Mouse (Mus musculus) myocyte (in vitro differentiated cells): ENCODE data around the gene Tnnt2. TPM values are rescaled to one million over a fixed set of nuclear protein-coding genes. Genes with fewer than 3 reads are reported as not detected.

ENCODE experiments used
- H3K27me3 ChIP-seq: one replicate; pipeline ENCODE4 v1.6.1; 2011; ENCODE audit not compliant: control insufficient read depth, insufficient read depth, insufficient read length
- H3K36me3 ChIP-seq: one replicate; pipeline ENCODE4 v1.6.1; 2011; ENCODE audit not compliant: control insufficient read depth, insufficient read depth
- H3K4me2 ChIP-seq: one replicate; pipeline ENCODE4 v1.6.1; 2011; ENCODE audit warnings: low read depth, control low read depth
- H3K4me3 ChIP-seq: one replicate; pipeline ENCODE4 v1.5.1; 2011; ENCODE audit warnings: mild to moderate bottlenecking, control low read depth, moderate library complexity
- H3K79me2 ChIP-seq: one replicate; pipeline ENCODE4 v1.6.1; 2011; ENCODE audit not compliant: control insufficient read depth, insufficient read depth
- H3ac ChIP-seq: one replicate; pipeline ENCODE4 v1.6.1; 2011; ENCODE audit not compliant: control insufficient read depth, insufficient read length
- CEBPB ChIP-seq: IDR thresholded peaks from 2 replicates; pipeline ENCODE4 v1.6.1; 2011; ENCODE audit warnings: mild to moderate bottlenecking, moderate library complexity; ENCODE audit not compliant: poor library complexity, insufficient read depth, severe bottlenecking
- E2F4 ChIP-seq: IDR thresholded peaks from one replicate; pipeline ENCODE4 v1.6.1; 2011; ENCODE audit warnings: mild to moderate bottlenecking, control low read depth, moderate library complexity; ENCODE audit not compliant: insufficient read depth
- MAX ChIP-seq: IDR thresholded peaks from one replicate; pipeline ENCODE4 v1.6.1; 2011; ENCODE audit warnings: low read depth, mild to moderate bottlenecking, control low read depth
- MYOD1 ChIP-seq, 3 experiments: IDR thresholded peaks; one replicate each; pipeline ENCODE4 v1.6.1; 2011; ENCODE audit warnings: control low read depth in 2 of 3, low read depth in 2 of 3, mild to moderate bottlenecking in 2 of 3, moderate library complexity in 1 of 3; ENCODE audit not compliant: insufficient read length in 2 of 3, control insufficient read depth in 1 of 3
- MYOG ChIP-seq, 3 experiments: IDR thresholded peaks; one replicate each; pipeline ENCODE4 v1.6.1; 2011; ENCODE audit warnings: control low read depth in 2 of 3, low read depth in 2 of 3, mild to moderate bottlenecking in 2 of 3; ENCODE audit not compliant: insufficient read length in 2 of 3, control insufficient read depth in 1 of 3, insufficient read depth in 1 of 3
- POLR2A ChIP-seq: IDR thresholded peaks from one replicate; pipeline ENCODE4 v1.6.1; 2011; ENCODE audit warnings: low read depth, mild to moderate bottlenecking, control low read depth, moderate library complexity; ENCODE audit not compliant: insufficient read length
- POLR2AphosphoS2 ChIP-seq: IDR thresholded peaks from one replicate; pipeline ENCODE4 v1.6.1; 2011; ENCODE audit warnings: low read depth, control low read depth; ENCODE audit not compliant: insufficient read length
- REST ChIP-seq: IDR thresholded peaks from one replicate; pipeline ENCODE4 v1.6.1; 2011; ENCODE audit warnings: mild to moderate bottlenecking, control low read depth, moderate library complexity; ENCODE audit not compliant: insufficient read depth, insufficient read length
- SRF ChIP-seq: IDR thresholded peaks from one replicate; pipeline ENCODE4 v1.6.1; 2011; ENCODE audit warnings: low read depth; ENCODE audit not compliant: control insufficient read depth, insufficient read length
- TCF12 ChIP-seq: IDR thresholded peaks from one replicate; pipeline ENCODE4 v1.6.1; 2011; ENCODE audit warnings: mild to moderate bottlenecking, control low read depth; ENCODE audit not compliant: poor library complexity, insufficient read depth, severe bottlenecking
- TCF3 ChIP-seq: IDR thresholded peaks from one replicate; pipeline ENCODE4 v1.6.1; 2011; ENCODE audit warnings: low read depth, control low read depth; ENCODE audit not compliant: insufficient read length
- USF1 ChIP-seq: IDR thresholded peaks from one replicate; pipeline ENCODE4 v1.6.1; 2011; ENCODE audit warnings: low read depth, mild to moderate bottlenecking, control low read depth, moderate library complexity
- polyA plus RNA-seq: library from polyadenylated mRNA; unstranded; fragments of >200 nt; fragmentation: generic; extraction: Trizol; gene quantifications from one replicate; pipeline ENCODE4 v1.2.1, GENCODE M21; 2012; ENCODE audit warnings: missing spikeins

Tnnt2 gene
- polyA plus RNA-seq, 1 experiment = 2,000 TPM

DNA sequence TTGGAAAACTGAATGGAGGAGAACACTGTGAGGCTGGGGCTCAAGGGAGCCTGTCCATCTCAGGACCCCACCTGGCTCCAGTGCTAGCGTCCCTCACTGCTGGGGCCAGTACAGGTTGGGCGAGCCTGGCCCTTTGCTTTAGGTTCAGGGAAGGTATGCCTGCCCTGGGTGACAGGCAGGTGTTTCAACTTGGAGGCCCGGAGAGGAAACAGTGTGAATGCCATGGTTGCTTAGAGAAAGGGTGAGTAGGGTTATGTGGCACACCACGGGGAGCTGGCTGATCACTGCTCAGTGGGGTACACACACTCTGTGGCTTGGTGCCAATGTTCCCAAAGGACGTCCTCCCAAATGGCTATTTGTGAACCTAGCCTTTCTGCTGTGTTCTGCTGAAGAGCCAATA is 21.6 kb upstream of the Tnnt2 start:
- no peak overlapping the region for H3K4me2 ChIP-seq
- H3K27me3 ChIP-seq = peaks cover 4% of the 10 kb centered on the region
- no peak overlapping the region for H3K4me3 ChIP-seq
- H3K36me3 ChIP-seq = no peaks in the 10 kb centered on the region
- H3K79me2 ChIP-seq = no peaks in the 10 kb centered on the region
- no peak overlapping the region for H3ac ChIP-seq
- TF ChIP-seq TCF3 = no peak
- no peak for TF ChIP-seq REST
- no peak for TF ChIP-seq MYOG (IDR thresholded peaks at IDR 0.05; ENCODE audit: control insufficient read depth in 1 of 3, insufficient read depth in 1 of 3, insufficient read length in 2 of 3, low read depth in 2 of 3)
- TF ChIP-seq USF1 = no peak
- no peak for TF ChIP-seq POLR2AphosphoS2
- no peak for TF ChIP-seq POLR2A
- TF ChIP-seq MAX = no peak
- TF ChIP-seq E2F4 = no peak
- TF ChIP-seq MYOD1 (IDR thresholded peaks at IDR 0.05; ENCODE audit: control insufficient read depth in 1 of 3, insufficient read length in 2 of 3, low read depth in 2 of 3) = no peak
- TF ChIP-seq TCF12 = no peak
- no peak for TF ChIP-seq CEBPB
- no peak for TF ChIP-seq SRF

DNA sequence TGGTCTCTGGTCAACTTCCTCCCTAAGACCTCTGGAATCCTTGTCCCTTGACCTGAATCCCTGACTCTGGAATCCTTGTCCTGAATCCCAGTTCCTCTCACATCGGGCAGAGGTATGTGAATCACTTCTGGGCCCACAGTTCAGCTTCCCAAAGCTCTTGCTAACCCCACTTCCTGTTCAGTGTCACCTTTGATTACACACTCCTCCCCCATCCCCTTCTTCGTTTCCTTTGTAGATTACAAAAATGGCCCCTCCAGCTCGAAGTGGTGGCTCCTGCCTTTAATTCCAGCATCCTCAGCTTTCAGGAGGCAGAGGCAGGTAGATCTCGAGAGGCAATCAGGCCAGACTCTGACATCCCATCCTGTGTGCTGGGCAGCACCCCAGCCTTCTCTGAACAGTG is 18.6 kb upstream of the Tnnt2 start:
- Histone ChIP-seq H3K79me2 (no peaks in the 10 kb centered on the region), H3K4me2 (no peak overlapping the region), H3K36me3 (no peaks in the 10 kb centered on the region), H3ac (no peak overlapping the region), H3K27me3 (peaks cover 4% of the 10 kb centered on the region), H3K4me3 (no peak overlapping the region)
- TF ChIP-seq MYOD1 (IDR thresholded peaks at IDR 0.05; ENCODE audit: control insufficient read depth in 1 of 3, insufficient read length in 2 of 3, low read depth in 2 of 3) (no peak), MYOG (IDR thresholded peaks at IDR 0.05; ENCODE audit: control insufficient read depth in 1 of 3, insufficient read depth in 1 of 3, insufficient read length in 2 of 3, low read depth in 2 of 3) (no peak), CEBPB (no peak), TCF3 (no peak), USF1 (no peak), POLR2A (no peak), TCF12 (no peak), REST (no peak), MAX (no peak), SRF (no peak), E2F4 (no peak), POLR2AphosphoS2 (no peak)

DNA sequence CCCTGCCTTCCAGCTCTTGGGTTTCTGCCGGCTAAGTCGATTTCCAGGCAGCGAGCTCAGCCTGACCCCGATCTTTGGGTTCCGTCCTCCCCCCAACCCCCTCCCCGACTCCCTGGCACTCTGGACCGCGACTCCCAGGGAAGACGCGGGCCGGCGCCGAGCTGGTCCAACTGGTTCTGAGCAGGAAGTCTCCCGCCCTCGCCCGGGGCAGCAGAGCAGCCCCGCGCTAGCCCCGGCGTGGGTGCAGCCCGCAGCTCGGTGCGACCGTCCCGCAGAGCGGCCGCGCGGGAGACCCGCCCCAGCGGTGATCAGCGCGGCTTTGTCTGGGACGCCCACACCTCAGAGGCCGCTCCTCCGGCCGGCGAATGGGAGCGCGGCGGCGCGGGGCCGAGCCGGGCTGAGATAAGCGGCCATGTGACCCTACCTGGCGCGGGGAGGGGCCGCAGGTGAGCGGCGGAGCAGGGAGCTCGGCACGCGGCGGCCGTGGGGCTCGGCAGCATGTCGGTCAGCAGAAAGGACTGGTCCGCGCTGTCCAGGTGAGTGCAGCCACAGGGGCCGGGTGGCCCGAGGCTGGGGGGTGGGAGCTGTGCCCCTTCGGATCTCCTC is 17.6 kb upstream of the Tnnt2 start, which contains the start of gene Lad1:
Gene Lad1, plus strand, starts transcription at position 118 of the 606 bp plus-strand sequence.
- TF ChIP-seq POLR2AphosphoS2 = no peak
- TF ChIP-seq MAX = no peak
- TF ChIP-seq REST = no peak
- no peak for TF ChIP-seq MYOD1 (IDR thresholded peaks at IDR 0.05; ENCODE audit: control insufficient read depth in 1 of 3, insufficient read length in 2 of 3, low read depth in 2 of 3)
- H3K79me2 ChIP-seq = no peaks in the 10 kb centered on the region
- no peak within 1 kb of the TSS for H3ac ChIP-seq
- peaks cover 4% of the 10 kb centered on the region for H3K27me3 ChIP-seq
- no peaks in the 10 kb centered on the region for H3K36me3 ChIP-seq
- H3K4me3 ChIP-seq = no peak within 1 kb of the TSS
- H3K4me2 ChIP-seq = no peak within 1 kb of the TSS

DNA sequence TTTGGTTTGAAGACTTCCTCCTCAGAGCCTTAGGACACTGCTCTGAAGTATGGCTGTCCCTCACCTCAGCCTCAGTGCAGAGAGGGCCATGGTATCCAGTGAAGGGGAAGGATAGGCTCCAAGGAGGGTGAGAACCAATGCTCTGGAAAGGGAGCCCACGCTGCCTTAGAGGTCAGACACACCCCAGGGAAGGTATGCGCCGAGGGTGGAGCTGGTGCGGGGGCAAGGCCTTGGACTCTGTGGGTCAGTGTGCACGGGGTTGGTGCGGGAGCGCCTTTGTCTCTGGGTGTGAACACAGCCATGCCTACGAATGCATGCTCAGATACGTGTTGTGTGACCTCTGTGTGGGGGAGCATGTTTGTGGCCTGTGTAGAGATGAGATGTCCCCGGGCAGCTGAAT is 16.1 kb upstream of the Tnnt2 start:
- Histone ChIP-seq H3K4me2 (no peak overlapping the region), H3ac (no peak overlapping the region), H3K4me3 (no peak overlapping the region), H3K27me3 (peaks cover 4% of the 10 kb centered on the region), H3K79me2 (no peaks in the 10 kb centered on the region), H3K36me3 (no peaks in the 10 kb centered on the region)
- TF ChIP-seq MYOG (IDR thresholded peaks at IDR 0.05; ENCODE audit: control insufficient read depth in 1 of 3, insufficient read depth in 1 of 3, insufficient read length in 2 of 3, low read depth in 2 of 3) (no peak), MYOD1 (IDR thresholded peaks at IDR 0.05; ENCODE audit: control insufficient read depth in 1 of 3, insufficient read length in 2 of 3, low read depth in 2 of 3) (no peak), REST (no peak), E2F4 (no peak), CEBPB (no peak), SRF (no peak), MAX (no peak), POLR2AphosphoS2 (no peak), USF1 (no peak), TCF3 (no peak), POLR2A (no peak), TCF12 (no peak)
